Mouse (Mus musculus): Measurements from ENCODE around the gene Rragd.
"Not testable (repeated sequence)": the region's sequence is repeated elsewhere in the genome, so short reads cannot be mapped to it uniquely, and the experiment has no call there.

Rragd gene

DNA sequence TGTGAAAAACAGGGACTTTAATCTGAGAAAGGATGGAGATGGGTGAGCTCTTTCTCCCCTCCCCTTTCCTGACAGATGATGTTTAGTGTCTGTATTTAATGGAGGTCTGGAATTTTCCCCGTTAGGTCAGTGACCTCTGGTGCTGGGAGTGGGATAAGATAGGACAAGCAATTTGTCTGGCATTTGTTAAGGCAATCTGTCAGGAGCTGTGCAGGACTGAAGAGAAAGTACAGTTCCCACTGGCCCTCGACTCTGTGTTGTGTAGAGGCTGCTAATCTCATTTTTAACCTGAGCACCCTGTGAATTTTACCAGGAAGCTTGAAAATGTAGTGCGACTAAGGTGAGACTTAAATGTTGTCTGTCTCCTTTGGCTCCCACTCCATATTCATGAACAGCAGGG is 2.8 kb downstream of the Rragd start:
- DNase-seq (ENCODE audit: low spot score) = no peak

DNA sequence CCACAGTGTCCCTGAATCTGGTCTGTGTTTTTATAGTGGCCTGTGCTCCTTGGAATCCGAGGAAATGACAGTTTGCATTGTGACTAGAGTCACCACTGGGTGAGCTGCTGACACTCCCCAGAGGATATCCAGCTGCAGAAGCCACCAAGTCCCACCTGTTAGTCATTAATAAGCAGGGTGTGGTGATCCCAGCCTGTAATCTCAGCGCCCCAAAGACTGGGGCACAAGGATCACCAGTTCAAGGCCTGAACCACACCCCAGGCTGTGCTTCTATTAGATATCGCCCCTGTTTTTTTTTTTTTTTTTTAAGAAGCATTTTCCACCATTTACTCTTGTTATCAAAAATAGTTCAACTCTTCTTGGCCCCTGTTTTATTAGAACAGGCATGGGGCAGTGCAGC is 4.2 kb downstream of the Rragd start:
- DNase-seq (ENCODE audit: low spot score) = no peak

GRCm38 (mm10) chr4:32989346-32989745 is 6.5 kb downstream of the Rragd start:
- no peak for DNase-seq (ENCODE audit: low spot score)

- no peak for DNase-seq (ENCODE audit: low spot score)
These were observed 11.3 kb downstream of the Rragd start for GRCm38 (mm10) chr4:32994168-32994567.

DNA sequence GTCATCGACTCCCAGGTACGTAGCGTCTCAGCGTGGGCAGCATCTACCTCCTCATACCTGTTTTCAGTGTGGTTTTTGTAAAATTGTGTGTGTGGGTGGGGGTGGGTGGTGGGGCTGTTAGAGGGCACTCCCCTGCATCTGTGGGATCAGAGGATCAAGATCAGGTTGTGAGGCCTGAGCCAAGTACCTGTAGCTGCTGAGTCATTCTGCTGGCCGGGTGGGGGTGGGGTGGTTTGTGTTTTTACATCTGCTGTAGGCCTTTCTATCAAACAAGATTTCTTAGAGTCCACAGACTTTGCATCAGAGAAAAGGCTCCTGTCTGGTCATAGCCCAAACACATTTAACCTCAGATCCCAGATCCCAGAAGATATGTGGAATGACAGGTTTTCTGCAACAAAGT is 13.2 kb downstream of the Rragd start:
- no peak for DNase-seq (ENCODE audit: low spot score)

GRCm38 (mm10) chr4:32997571-32997970 is 14.7 kb downstream of the Rragd start:
- no peak for DNase-seq (ENCODE audit: low spot score)

DNA sequence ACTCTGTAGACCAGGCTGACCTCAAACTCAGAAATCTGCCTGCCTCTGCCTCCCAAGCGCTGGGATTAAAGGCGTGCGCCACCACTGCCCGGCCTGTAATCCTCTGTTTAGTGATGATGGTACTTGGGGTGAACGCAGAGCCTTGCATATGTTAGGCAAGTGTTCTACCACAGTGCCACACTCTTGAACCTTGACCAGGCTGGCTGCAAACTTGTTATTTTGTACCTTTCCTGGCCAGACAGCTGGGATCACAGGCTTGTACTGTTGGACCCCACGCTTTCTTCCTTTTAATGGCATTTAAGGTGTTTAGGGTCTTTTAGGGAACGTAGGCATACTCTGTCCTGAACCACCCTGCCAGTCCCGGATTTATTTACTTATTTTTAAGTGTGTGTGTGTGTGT is 16.2 kb downstream of the Rragd start:
- DNase-seq (ENCODE audit: low spot score) = no peak

DNA sequence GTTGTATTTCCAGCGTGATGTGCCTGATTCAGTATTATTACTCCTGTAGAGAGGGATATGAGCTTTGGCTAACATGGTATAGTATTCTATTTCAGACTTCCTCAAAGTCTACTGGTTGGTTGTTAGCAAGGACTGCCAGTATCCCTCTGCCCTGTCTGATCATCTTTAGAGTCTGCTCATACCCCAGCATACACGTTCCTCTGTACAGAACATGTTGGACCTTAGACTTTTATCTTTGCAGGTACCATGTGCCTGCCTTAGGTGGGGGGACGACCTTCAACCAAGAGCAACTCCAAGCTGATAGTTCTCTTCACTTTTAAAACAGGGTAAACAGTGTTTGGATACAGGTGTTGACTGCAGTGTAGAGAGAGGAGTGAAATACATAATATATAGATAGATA is 19.2 kb downstream of the Rragd start:
- no peak for DNase-seq (ENCODE audit: low spot score)

DNA sequence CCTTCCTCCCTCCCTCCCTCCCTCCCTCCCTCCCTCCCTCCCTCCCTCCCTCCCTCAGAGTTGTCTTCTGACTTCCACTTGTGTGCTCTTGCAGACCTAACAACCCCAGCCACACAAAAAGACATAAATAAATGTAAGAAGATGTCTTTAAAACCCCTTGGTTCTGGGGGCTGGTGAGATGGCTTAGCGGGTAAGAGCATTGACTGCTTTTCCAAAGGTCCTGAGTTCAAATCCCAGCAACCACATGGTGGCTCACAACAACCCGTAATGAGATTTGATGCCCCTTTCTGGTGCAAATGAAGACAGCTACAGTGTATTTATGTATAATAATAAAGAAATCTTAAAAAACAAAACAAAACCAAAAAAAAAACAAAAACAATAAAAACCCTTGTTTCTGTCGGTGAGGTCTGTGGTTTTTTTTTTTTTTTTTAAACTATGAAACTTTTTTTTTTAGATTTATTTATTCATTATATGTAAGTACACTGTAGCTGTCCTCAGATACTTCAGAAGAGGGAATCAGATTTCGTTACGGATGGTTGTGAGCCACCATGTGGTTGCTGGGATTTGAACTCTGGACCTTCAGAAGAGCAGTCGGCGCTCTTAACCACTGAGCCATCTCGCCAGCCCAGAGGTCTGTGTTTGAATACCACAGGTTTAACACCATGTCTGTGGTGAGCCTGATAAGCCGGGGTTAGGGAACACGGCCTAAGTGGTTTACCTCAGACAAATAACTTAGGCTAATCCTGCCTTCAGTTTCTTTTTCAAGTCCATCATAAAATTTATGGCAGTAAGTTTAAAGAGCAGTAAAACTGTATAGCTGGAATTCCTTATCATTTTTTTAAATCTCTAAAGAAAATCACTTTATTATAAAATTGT is 23.0 kb downstream of the Rragd start:
- not testable (repeated sequence) for DNase-seq (ENCODE audit: low spot score)

GRCm38 (mm10) chr4:33006844-33007243 is 24.0 kb downstream of the Rragd start:
- DNase-seq (ENCODE audit: low spot score) = no peak

DNA sequence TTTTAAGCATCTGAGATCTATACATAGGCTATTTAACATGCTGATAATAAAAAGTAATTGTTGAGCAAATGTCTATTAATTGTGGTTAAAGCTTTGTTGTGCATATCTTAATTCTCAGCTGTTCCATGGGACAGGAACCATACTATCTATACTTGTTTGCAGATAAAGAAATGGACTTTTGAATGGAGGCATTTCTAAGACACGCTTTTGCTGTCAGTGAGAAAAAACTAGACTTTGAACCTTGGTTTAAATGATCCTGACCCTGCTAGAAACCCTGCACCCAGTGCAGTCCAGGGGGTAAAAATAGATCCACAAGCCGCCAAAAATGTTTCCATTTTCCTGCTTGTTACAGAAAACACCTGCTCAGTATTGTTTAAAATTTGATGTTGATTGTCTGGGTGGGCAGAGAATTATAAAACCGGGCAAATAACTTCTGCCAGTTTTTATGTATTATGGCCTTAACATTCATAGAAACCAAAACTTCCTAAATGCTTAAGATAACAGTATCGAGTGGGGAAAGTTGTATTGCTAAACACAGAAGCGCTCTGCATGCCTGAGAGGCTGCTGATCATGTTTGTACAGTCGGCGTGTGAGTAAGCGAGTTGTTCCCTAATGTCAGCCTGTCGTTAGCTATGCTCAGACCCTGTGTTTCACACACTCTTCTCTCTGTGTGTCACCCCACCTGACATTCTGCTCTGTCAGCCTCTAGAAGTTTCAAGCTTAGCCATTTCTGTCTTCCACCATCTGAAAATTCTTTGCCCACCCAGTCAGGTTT is 24.8 kb downstream of the Rragd start:
- no peak for DNase-seq (ENCODE audit: low spot score)

DNA sequence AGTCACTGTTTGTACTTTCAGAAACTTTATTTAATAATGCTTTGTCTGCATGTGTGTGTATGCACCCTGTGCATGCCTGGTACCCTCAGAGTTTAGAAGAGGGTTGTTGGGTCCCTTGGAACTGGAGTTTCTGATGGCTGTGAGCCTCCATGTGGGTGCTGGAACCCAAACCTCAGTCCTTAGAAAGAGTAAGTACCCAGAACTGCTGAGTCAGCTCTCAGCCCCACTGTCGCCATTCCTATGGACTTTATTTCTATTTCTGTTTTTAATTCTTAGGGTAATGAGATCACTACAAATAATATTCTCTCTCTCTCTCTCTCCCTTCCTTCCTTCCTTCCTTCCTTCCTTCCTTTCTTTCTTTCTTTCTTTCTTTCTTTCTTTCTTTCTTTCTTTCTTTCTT is 27.2 kb downstream of the Rragd start:
- DNase-seq (ENCODE audit: low spot score) = no peak

- no peak for DNase-seq (ENCODE audit: low spot score)
These were observed 29.6 kb downstream of the Rragd start for GRCm38 (mm10) chr4:33012484-33012883.

DNA sequence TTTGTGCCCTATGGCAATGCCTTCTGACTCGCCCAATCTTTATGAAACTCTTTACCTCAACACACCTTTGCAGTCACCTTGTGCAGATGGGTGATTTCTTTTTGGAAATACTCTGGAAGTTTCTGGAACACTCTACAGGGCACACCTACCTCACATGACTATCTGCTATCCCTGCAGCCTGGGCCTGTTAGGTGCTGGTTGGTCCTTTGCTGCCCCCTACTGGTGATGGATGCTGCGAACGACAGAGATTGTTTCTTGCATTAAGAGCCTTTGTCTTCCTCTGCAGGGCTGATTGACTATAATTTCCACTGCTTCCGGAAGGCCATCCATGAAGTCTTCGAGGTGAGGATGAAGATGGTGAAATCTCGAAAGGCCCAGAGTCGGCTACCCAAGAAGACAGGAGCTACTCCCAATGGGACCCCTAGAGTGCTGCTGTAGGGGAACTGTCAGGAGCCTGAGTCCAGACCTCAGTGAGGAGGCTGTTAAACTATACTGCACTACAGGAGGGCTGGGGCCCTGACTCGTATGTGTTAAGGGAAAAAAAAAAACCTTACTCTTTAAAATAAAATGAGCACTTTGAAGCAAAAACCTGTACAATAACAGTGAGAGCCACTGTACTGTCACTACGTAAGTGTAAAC is 35.6 kb downstream of the Rragd start:
- DNase-seq (ENCODE audit: low spot score) = peak; percentile 70

- DNase-seq (ENCODE audit: low spot score) = no peak
These were observed 41.6 kb downstream of the Rragd start for GRCm38 (mm10) chr4:33024420-33024819.

GRCm38 (mm10) chr4:33029104-33029503 is 46.3 kb downstream of the Rragd start:
- no peak for DNase-seq (ENCODE audit: low spot score)

- DNase-seq (ENCODE audit: low spot score) = no peak
These were observed 47.7 kb downstream of the Rragd start for GRCm38 (mm10) chr4:33030264-33031194.

DNA sequence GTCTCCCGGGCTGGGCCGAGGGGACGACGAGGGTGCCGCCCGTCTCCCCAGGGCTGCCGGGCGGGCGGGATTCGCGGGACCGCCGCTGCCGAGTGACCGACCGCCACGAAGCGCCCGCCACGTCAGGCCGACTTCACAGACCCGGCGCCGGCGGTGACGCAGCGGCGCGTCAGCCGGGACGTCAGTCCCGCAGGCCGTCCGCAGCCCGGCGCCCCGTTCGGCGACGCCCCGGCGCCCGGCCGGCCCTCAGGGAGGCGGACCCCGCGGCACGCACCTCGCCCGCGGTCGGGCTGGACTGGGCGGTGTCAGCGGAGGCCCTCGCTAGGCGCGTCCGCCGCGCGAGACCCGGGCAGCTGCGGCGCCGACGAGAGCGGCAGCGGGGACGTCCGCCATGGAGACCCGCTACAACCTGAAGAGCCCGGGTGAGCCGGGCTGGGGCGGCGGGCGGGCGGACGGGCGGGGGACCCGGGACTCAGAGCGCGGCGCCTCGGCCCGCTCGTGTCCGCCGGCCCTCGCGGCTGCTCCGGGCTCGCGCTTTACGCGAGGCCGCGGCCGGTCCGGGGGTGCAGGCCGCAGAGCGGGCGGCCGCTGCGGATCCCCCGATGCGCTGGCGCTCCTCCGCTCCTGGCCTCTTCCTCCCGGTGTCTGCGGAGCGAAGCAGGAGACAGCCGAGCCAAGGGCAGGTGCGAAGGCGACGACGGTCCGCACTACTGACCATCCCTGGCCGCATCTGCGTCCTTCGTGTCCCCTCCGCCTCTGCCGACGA is 48.5 kb downstream of the Rragd start, which contains the start of gene Ube2j1:
Gene Ube2j1, plus strand, starts transcription at position 222 of the 766 bp plus-strand sequence.
- peak; percentile 87 for DNase-seq (ENCODE audit: low spot score)

DNA sequence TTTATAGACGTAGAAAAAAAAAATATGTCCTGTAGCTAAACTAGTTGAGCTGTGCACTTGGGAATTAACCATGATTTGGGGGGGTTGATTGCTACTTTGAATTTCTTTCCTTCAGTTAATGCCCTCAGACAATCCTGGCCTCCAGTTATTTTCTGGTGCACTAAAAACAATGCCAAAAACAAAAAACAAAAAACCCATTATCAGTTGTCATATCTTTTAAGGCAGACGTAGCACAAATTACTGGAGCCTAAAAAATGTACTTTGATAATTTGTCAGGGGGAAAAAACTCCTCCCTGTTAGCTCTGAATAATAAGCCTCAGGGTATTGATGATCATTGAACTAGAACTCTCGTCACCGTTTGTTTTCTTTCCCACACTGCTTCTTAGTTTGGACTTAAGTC is 49.2 kb downstream of the Rragd start:
- no peak for DNase-seq (ENCODE audit: low spot score)

DNA sequence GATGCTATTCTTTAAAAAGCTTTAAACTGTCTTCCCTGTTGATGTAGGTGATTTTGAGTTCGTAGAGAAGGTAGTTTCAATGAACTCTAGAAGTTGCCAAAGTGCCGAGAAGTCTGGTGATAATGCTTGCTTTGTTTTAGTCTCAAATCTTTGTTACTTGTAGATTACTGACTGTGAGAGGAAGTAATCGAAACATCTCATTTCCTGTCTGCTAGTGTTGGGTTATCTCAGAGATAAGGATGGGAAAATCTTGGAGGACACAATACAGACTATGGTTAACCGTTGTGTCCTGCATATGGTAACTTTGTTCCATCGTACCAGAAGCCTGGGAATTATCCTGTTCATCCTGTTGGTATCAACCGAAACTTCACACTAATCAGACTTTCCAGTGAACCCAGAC is 50.7 kb downstream of the Rragd start:
- no peak for DNase-seq (ENCODE audit: low spot score)

GRCm38 (mm10) chr4:33039826-33040225 is 57.0 kb downstream of the Rragd start:
- DNase-seq (ENCODE audit: low spot score) = no peak

Measured in testis, postnatal 14 days (tissue).